Mouse (Mus musculus): ENCODE results near the gene Tia1. TPM values are rescaled to one million over a fixed set of nuclear protein-coding genes. Genes with fewer than 3 reads are reported as not detected.
"Not testable (repeated sequence)": the region's sequence is repeated elsewhere in the genome, so short reads cannot be mapped to it uniquely, and the experiment has no call there.

Tia1 gene
- polyA plus RNA-seq, 1 experiment from 2014 or later: 313 TPM

- Histone ChIP-seq H3K9me3 (replicated peaks; ENCODE audit: control insufficient read depth, low read length, poor library complexity, severe bottlenecking) (no peaks in the 10 kb centered on the region), H3K27ac (ENCODE audit: low read length) (peak overlapping the region; percentile 89; the same call in 1 of the 2 replicates), H3K27me3 (ENCODE audit: control insufficient read depth, insufficient read depth, low read depth, low read length) (no peaks in the 10 kb centered on the region), H3K4me3 (ENCODE audit: low read depth, low read length) (peak overlapping the region; percentile 69), H3K4me1 (ENCODE audit: control insufficient read depth, insufficient read depth, low read length) (peaks cover 18% of the 10 kb centered on the region), H3K36me3 (ENCODE audit: control insufficient read depth, insufficient read depth, low read length) (no peaks in the 10 kb centered on the region), H3K9ac (ENCODE audit: low read depth, low read length) (peak overlapping the region; percentile 84; the same call in 1 of the 2 replicates), H3K4me2 (ENCODE audit: low read length) (peak overlapping the region; percentile 95)
- WGBS: 69% methylated on average over 2 of the region's 2 CpGs
- ATAC-seq: no peak
Observed at GRCm38 (mm10) chr6:86366853-86367249, 37.2 kb upstream of the Tia1 start.

GRCm38 (mm10) chr6:86368479-86368878, 35.5 kb upstream of the Tia1 start:
- Histone ChIP-seq H3K4me3 (ENCODE audit: low read depth, low read length) (no peak overlapping the region), H3K9me3 (replicated peaks; ENCODE audit: control insufficient read depth, low read length, poor library complexity, severe bottlenecking) (no peaks in the 10 kb centered on the region), H3K36me3 (ENCODE audit: control insufficient read depth, insufficient read depth, low read length) (no peaks in the 10 kb centered on the region), H3K27me3 (ENCODE audit: control insufficient read depth, insufficient read depth, low read depth, low read length) (no peaks in the 10 kb centered on the region), H3K4me1 (ENCODE audit: control insufficient read depth, insufficient read depth, low read length) (peaks cover 32% of the 10 kb centered on the region), H3K9ac (ENCODE audit: low read depth, low read length) (no peak overlapping the region), H3K27ac (ENCODE audit: low read length) (no peak overlapping the region), H3K4me2 (ENCODE audit: low read length) (no peak overlapping the region)
- no peak for ATAC-seq
- 88% methylated on average over 5 of the region's 5 CpGs for WGBS

DNA sequence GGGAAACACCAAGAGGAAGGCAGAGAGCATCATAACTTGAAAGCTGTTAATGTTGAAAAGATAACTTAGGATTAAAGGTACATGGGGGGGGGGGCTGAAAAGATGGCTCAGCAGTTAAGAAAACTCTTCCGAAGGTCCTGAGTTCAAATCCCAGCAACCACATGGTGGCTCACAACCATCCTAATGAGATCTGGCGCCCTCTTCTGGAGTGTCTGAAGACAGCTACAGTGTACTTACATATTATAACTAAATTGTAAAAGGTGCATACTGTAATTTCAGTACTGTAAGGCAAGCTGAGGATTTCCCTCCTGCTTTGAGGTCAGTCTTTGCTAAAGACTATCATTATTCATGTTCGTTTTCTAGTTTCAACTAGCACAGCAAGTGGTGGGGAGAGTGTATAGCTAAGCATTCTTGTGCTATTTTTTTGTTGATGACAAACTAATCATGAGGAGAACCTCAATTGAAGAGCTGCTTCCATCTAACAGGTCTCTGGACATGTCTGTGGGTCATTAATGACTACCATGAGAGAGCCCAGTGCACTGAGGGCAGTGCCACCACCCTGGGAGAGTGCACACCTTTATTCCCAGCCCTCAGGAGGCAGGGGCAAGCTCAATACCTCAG, 33.8 kb upstream of the Tia1 start:
- Histone ChIP-seq H3K36me3 (ENCODE audit: control insufficient read depth, insufficient read depth, low read length) (no peaks in the 10 kb centered on the region), H3K27ac (ENCODE audit: low read length) (peak overlapping the region; percentile 91), H3K9me3 (replicated peaks; ENCODE audit: control insufficient read depth, low read length, poor library complexity, severe bottlenecking) (no peaks in the 10 kb centered on the region), H3K4me2 (ENCODE audit: low read length) (peak overlapping the region; percentile 63), H3K4me3 (ENCODE audit: low read depth, low read length) (peak overlapping the region; percentile 89; the same call in 1 of the 2 replicates), H3K27me3 (ENCODE audit: control insufficient read depth, insufficient read depth, low read depth, low read length) (no peaks in the 10 kb centered on the region), H3K4me1 (ENCODE audit: control insufficient read depth, insufficient read depth, low read length) (peaks cover 32% of the 10 kb centered on the region), H3K9ac (ENCODE audit: low read depth, low read length) (peak overlapping the region; percentile 63)
- WGBS: 62% methylated on average over 3 of the region's 3 CpGs
- ATAC-seq: no peak

DNA sequence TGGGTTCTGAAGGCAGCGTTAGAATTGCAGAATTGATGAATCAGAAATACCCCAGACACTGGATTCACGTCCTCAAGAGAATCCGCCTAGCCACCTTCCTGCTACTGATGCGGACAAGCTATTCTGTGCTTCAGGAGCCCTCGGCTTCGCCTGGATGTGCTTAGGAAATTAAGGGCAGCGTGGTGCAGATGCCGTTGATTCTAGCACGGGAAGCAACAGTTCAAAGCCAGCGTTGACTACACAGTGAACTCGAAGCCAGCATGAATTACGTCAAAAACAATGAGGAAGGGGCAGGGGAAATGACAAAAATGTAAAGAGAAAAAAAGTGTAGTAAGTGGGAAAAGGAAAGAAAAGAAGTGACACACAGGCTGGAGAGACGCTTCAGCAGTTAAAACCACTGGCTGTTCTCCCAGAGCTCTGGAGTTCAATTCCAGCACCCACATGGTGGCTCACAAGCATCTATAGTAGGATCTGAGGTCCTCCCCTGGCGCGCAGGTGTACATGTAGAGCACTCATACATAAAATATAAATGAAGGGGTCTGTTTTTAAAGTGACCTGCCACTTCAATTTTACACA, 33.2 kb upstream of the Tia1 start, which contains the start of gene Snrpg:
TSS of gene Snrpg (plus strand) at position 541 of the 576 bp plus-strand sequence.
- Histone ChIP-seq H3K27ac (ENCODE audit: low read length) (peak within 1 kb of the TSS; percentile 91), H3K9me3 (replicated peaks; ENCODE audit: control insufficient read depth, low read length, poor library complexity, severe bottlenecking) (no peaks in the 10 kb centered on the region), H3K4me3 (ENCODE audit: low read depth, low read length) (peak within 1 kb of the TSS; percentile 89), H3K4me2 (ENCODE audit: low read length) (peak within 1 kb of the TSS; percentile 98), H3K36me3 (ENCODE audit: control insufficient read depth, insufficient read depth, low read length) (no peaks in the 10 kb centered on the region), H3K27me3 (ENCODE audit: control insufficient read depth, insufficient read depth, low read depth, low read length) (no peaks in the 10 kb centered on the region), H3K4me1 (ENCODE audit: control insufficient read depth, insufficient read depth, low read length) (peaks cover 32% of the 10 kb centered on the region), H3K9ac (ENCODE audit: low read depth, low read length) (peak within 1 kb of the TSS; percentile 87)
- peak; percentile 3; the same call in 1 of the 2 replicates for ATAC-seq
- 11% methylated on average over 15 of the region's 15 CpGs for WGBS

- Histone ChIP-seq H3K4me3 (ENCODE audit: low read depth, low read length) (peak overlapping the region; percentile 89), H3K4me1 (ENCODE audit: control insufficient read depth, insufficient read depth, low read length) (peaks cover 28% of the 10 kb centered on the region), H3K9me3 (replicated peaks; ENCODE audit: control insufficient read depth, low read length, poor library complexity, severe bottlenecking) (no peaks in the 10 kb centered on the region), H3K27me3 (ENCODE audit: control insufficient read depth, insufficient read depth, low read depth, low read length) (no peaks in the 10 kb centered on the region), H3K4me2 (ENCODE audit: low read length) (peak overlapping the region; percentile 98), H3K27ac (ENCODE audit: low read length) (peak overlapping the region; percentile 91), H3K9ac (ENCODE audit: low read depth, low read length) (peak overlapping the region; percentile 87), H3K36me3 (ENCODE audit: control insufficient read depth, insufficient read depth, low read length) (no peaks in the 10 kb centered on the region)
- peak; percentile 97 for ATAC-seq
- under 1% methylated on average over 50 of the region's 50 CpGs for WGBS
Observed at GRCm38 (mm10) chr6:86371340-86371911, 32.6 kb upstream of the Tia1 start.

- Histone ChIP-seq H3K27me3 (ENCODE audit: control insufficient read depth, insufficient read depth, low read depth, low read length) (no peaks in the 10 kb centered on the region), H3K27ac (ENCODE audit: low read length) (no peak overlapping the region; the same call in 1 of the 2 replicates), H3K36me3 (ENCODE audit: control insufficient read depth, insufficient read depth, low read length) (no peaks in the 10 kb centered on the region), H3K4me3 (ENCODE audit: low read depth, low read length) (peak overlapping the region; percentile 89), H3K9me3 (replicated peaks; ENCODE audit: control insufficient read depth, low read length, poor library complexity, severe bottlenecking) (no peaks in the 10 kb centered on the region), H3K9ac (ENCODE audit: low read depth, low read length) (peak overlapping the region; percentile 87), H3K4me2 (ENCODE audit: low read length) (peak overlapping the region; percentile 98), H3K4me1 (ENCODE audit: control insufficient read depth, insufficient read depth, low read length) (peaks cover 22% of the 10 kb centered on the region)
- no peak for ATAC-seq
- WGBS: 4% methylated on average over 12 of the region's 12 CpGs
Observed at GRCm38 (mm10) chr6:86371950-86372516, 32.0 kb upstream of the Tia1 start.

DNA sequence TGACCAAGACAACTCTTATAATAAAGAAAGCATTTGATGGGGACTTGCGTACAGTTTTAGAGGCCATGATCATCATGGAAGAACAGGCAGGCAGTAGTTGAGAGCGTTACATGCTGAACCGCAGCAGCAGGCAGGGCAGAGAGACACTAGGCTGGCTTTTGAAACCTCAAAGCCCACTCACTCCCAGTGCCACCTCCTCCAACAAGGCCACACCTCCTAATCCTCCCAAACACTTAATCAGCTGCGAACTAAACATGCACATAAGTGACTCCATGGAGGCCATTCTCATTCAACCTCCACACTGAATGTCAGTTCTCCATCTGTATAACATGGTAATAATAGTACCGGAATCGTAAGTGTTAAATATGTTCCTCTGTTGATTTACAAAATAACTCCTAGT, 30.5 kb upstream of the Tia1 start:
- Histone ChIP-seq H3K36me3 (ENCODE audit: control insufficient read depth, insufficient read depth, low read length) (peaks cover 12% of the 10 kb centered on the region), H3K4me3 (ENCODE audit: low read depth, low read length) (no peak overlapping the region), H3K4me2 (ENCODE audit: low read length) (no peak overlapping the region), H3K27me3 (ENCODE audit: control insufficient read depth, insufficient read depth, low read depth, low read length) (no peaks in the 10 kb centered on the region), H3K9me3 (replicated peaks; ENCODE audit: control insufficient read depth, low read length, poor library complexity, severe bottlenecking) (no peaks in the 10 kb centered on the region), H3K4me1 (ENCODE audit: control insufficient read depth, insufficient read depth, low read length) (peaks cover 20% of the 10 kb centered on the region), H3K9ac (ENCODE audit: low read depth, low read length) (no peak overlapping the region), H3K27ac (ENCODE audit: low read length) (no peak overlapping the region)
- WGBS: 92% methylated on average over 6 of the region's 6 CpGs
- ATAC-seq: no peak

- no peak overlapping the region for H3K4me3 ChIP-seq (ENCODE audit: low read depth, low read length)
- H3K27ac ChIP-seq (ENCODE audit: low read length): no peak overlapping the region
- H3K4me2 ChIP-seq (ENCODE audit: low read length): no peak overlapping the region
- 93% methylated on average over 3 of the region's 3 CpGs for WGBS
- H3K9ac ChIP-seq (ENCODE audit: low read depth, low read length): no peak overlapping the region
- H3K9me3 ChIP-seq (replicated peaks; ENCODE audit: control insufficient read depth, low read length, poor library complexity, severe bottlenecking): no peaks in the 10 kb centered on the region
- no peaks in the 10 kb centered on the region for H3K27me3 ChIP-seq (ENCODE audit: control insufficient read depth, insufficient read depth, low read depth, low read length)
- no peak for ATAC-seq
- peaks cover 23% of the 10 kb centered on the region for H3K36me3 ChIP-seq (ENCODE audit: control insufficient read depth, insufficient read depth, low read length)
- 0 out of 2 replicates have a peak, but pooled peaks cover under 1% of the 10 kb centered on the region for H3K4me1 ChIP-seq (ENCODE audit: control insufficient read depth, insufficient read depth, low read length)
Observed at GRCm38 (mm10) chr6:86378341-86378740, 25.7 kb upstream of the Tia1 start.

DNA sequence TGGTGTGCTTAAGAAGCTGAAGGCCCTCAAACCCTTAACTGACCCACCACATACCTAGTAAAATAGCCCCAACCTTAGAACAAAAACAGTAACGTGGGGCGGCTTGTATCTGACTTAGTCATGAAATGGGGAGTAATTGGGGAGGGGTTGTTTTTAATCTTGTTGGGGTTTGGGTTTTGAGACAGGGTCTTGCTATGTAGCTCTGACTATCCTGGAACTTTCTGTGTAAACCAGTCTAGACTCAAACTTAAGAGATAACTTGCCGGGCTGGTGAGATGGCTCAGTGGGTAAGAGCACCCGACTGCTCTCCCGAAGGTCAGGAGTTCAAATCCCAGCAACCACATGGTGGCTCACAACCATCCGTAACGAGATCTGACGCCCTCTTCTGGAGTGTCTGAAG, 23.9 kb upstream of the Tia1 start:
- H3K27ac ChIP-seq (ENCODE audit: low read length); H3K27me3 ChIP-seq (ENCODE audit: control insufficient read depth, insufficient read depth, low read depth, low read length); H3K9me3 ChIP-seq (replicated peaks; ENCODE audit: control insufficient read depth, low read length, poor library complexity, severe bottlenecking); ATAC-seq; H3K9ac ChIP-seq (ENCODE audit: low read depth, low read length); H3K4me3 ChIP-seq (ENCODE audit: low read depth, low read length); H3K4me2 ChIP-seq (ENCODE audit: low read length); H3K4me1 ChIP-seq (ENCODE audit: control insufficient read depth, insufficient read depth, low read length): not testable (repeated sequence)
- WGBS: 83% methylated on average over 6 of the region's 8 CpGs
- H3K36me3 ChIP-seq (ENCODE audit: control insufficient read depth, insufficient read depth, low read length): peaks cover 23% of the 10 kb centered on the region
